ENCODE assay signal across 8 mouse cellular contexts in the genomic region with DNA sequence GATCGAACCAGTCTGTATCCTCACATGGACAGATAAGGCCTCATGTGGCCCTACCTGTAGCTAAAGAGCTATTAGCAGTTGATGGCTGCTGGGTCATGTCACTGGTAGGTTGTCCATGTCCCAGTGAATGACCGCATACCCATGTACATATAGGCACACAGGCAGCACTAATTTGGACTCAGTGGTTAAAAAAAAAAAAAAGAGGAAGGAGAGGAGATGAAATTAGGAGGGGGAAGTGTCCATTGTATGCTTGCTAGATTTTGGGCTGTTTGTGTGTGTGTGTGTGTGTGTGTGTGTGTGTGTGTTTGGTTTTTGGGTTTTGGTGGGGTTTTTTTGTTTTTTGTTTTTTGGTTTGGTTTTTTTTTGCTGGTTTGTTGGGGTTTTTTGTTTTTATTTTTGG.
"Had no signal": no experiment of that assay in that cellular context is flagged by ENCODE, and none has a peak within 500 bp of the region (broad histone marks: within the 10 kb centered on the region; RNA-seq: fewer than 3 reads in every experiment).

No protein-coding gene starts in this region.

- DNase-seq: kidney, adult 11 months; kidney, adult 9 months; kidney, postnatal 4 days; liver; liver, embryonic 13.5 days; liver, postnatal 0 days; thymus, postnatal 36 days had no signal

- ATAC-seq: liver, postnatal 0 days; midbrain, embryonic 15.5 days had no signal
